Mouse (Mus musculus) cortical plate, adult 2 months (tissue): ENCODE measurements around the gene Mrtfa.

Experiments
- CTCF ChIP-seq: fragments of 200-500 bp; IDR thresholded peaks from 2 replicates; pipeline ENCODE4 v1.5.1; 2011; ENCODE audit warnings: mild to moderate bottlenecking, control low read depth, low read length; ENCODE audit not compliant: insufficient read depth; ENCODE audit errors: extremely low read depth
- POLR2A ChIP-seq: fragments of 200-500 bp; IDR thresholded peaks from 2 replicates; pipeline ENCODE4 v1.6.1; 2011; ENCODE audit warnings: mild to moderate bottlenecking, low read length, control low read depth; ENCODE audit not compliant: insufficient read depth; ENCODE audit errors: extremely low read depth

DNA sequence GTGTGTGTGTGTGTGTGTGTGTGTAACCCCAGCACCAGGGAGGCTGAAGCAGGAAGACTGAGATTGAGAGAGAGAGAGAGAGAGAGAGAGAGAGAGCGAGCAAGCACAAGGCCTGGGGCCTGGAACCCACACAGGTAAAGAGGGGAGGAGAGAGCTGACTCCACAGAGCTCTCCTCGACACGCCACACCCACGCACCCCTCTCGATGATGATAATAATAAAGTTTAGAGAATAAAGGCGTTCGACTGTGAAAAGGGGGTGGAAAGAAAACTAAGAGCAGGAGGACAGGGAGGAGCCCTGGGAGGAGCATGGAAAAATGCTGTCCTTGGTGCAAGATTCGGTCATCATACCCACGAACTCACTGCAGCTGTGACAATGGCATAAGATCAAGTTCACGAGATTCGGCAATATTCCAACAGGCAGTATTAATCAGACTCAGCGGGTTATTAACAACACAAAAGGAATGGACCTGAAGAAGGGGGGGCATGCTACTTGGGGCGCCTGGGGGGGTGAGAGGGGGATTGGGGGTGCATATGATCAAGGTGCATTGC lies 49.3 kb upstream of the Mrtfa start:
- no peak for TF ChIP-seq CTCF
- no peak for TF ChIP-seq POLR2A
